Mouse (Mus musculus) CD4-positive, CD25-positive, alpha-beta regulatory T cell, adult 4 months (primary cell): ENCODE measurements around the gene Mrpl9. TPM values are rescaled to one million over a fixed set of nuclear protein-coding genes. Genes with fewer than 3 reads are reported as not detected.

Source experiments
- polyA plus RNA-seq, 2 experiments: library from polyadenylated mRNA; unstranded; fragments of 100-300 nt; shearing (Covaris generic); gene quantifications; one replicate each; pipeline ENCODE4 v1.2.1; 2017

Mrpl9 gene
- polyA plus RNA-seq, 2 experiments from 2014 or later = 47.2 to 47.6 TPM

Other genes with a start within 250 kb of the Mrpl9 start
- gene Gm5286, start 246.6 kb upstream of the Mrpl9 start, polyA plus RNA-seq = not detected
- gene Gm4778, start 179.3 kb upstream of the Mrpl9 start, polyA plus RNA-seq = not detected
- 10 to 100 TPM in 1 of 2 experiments, 1 to 10 TPM in 1; 9.9 to 11.9 TPM for gene Them4, start 133.2 kb upstream of the Mrpl9 start, polyA plus RNA-seq
- not detected for gene Them5, start 101.2 kb upstream of the Mrpl9 start, polyA plus RNA-seq
- gene C2cd4d, start 80.9 kb upstream of the Mrpl9 start, polyA plus RNA-seq = not detected
- 1 to 10 TPM; 4.4 to 7.4 TPM for gene Rorc, start 70.5 kb upstream of the Mrpl9 start, polyA plus RNA-seq
- under 1 TPM; 0.40 to 0.48 TPM for gene Lingo4, start 44.8 kb upstream of the Mrpl9 start, polyA plus RNA-seq
- 10 to 100 TPM; 11.4 to 11.6 TPM for gene Tdrkh, start 30.0 kb upstream of the Mrpl9 start, polyA plus RNA-seq
- gene Oaz3, start 597 bp downstream of the Mrpl9 start, polyA plus RNA-seq = under 1 TPM in 1 of 2 experiments, not detected in 1; 0.94 TPM
- 1 to 10 TPM in 1 of 2 experiments, under 1 TPM in 1; 0.55 to 1.8 TPM for gene Celf3, start 35.0 kb downstream of the Mrpl9 start, polyA plus RNA-seq
- gene Riiad1, start 37.0 kb downstream of the Mrpl9 start, polyA plus RNA-seq = 1 to 10 TPM in 1 of 2 experiments, not detected in 1; 1.4 TPM
- gene Snx27, start 139.4 kb downstream of the Mrpl9 start, polyA plus RNA-seq = 10 to 100 TPM; 17.1 TPM
- not detected for gene Gm10972, start 199.8 kb downstream of the Mrpl9 start, polyA plus RNA-seq
- 1 to 10 TPM; 2.1 to 6.8 TPM for gene Tuft1, start 215.6 kb downstream of the Mrpl9 start, polyA plus RNA-seq